Mouse (Mus musculus) CH12.LX (cell line): ENCODE measurements at regions not wholly inside any gene's neighbourhood (a gene's known extent, or its start where the extent isn't known, plus 50 kb on each side); places are given as distances from the start of the nearest gene placed in this dataset.

Experiments
- DNase-seq: peaks from one replicate; pipeline ENCODE4 v3.0.0-alpha.2; 2013; ENCODE audit errors: extremely low read depth
- H3K27ac ChIP-seq: 2 replicates; pipeline ENCODE4 v1.5.1; 2012; ENCODE audit warnings: low read depth, mild to moderate bottlenecking, control low read depth, moderate library complexity; ENCODE audit not compliant: insufficient read depth
- H3K27me3 ChIP-seq: replicated peaks from 2 replicates; pipeline ENCODE3; 2012; ENCODE audit warnings: inconsistent platforms
- H3K36me3 ChIP-seq, 2 experiments: replicated peaks in 1 of 2; 2 replicates each; pipeline versions ENCODE3 to v1.6.1; 2012; ENCODE audit warnings: inconsistent platforms in 1 of 2, low read length in 1 of 2, mild to moderate bottlenecking in 1 of 2, mixed read lengths in 1 of 2, moderate library complexity in 1 of 2; ENCODE audit not compliant: control insufficient read depth in 1 of 2, insufficient read depth in 1 of 2
- H3K4me1 ChIP-seq, 2 experiments: 2 replicates each; pipeline ENCODE4 v1.6.1; 2012; ENCODE audit warnings: inconsistent platforms in 1 of 2, moderate library complexity in 1 of 2; ENCODE audit not compliant: insufficient read depth in 2 of 2, control insufficient read depth in 1 of 2
- H3K4me2 ChIP-seq: 2 replicates; pipeline ENCODE4 v1.6.1; 2012; ENCODE audit warnings: low read depth, mild to moderate bottlenecking, control low read depth; ENCODE audit not compliant: poor library complexity, insufficient read depth, severe bottlenecking
- H3K4me3 ChIP-seq, 3 experiments: fragments of 150-350 bp in 1 of 3; sonication (generic) in 1 of 3; replicated peaks in 1 of 3; 2 replicates each; pipeline versions ENCODE3 to v1.5.1; 2011 to 2012; ENCODE audit warnings: low read depth in 2 of 3, low read length in 2 of 3, mild to moderate bottlenecking in 2 of 3, moderate library complexity in 2 of 3, control low read depth in 1 of 3, improper control_type of control experiment in 1 of 3, inconsistent platforms in 1 of 3, mixed read lengths in 1 of 3; ENCODE audit not compliant: poor library complexity in 1 of 3
- H3K79me2 ChIP-seq: replicated peaks from 2 replicates; pipeline ENCODE4 v1.6.1; 2012; ENCODE audit warnings: mild to moderate bottlenecking, moderate library complexity; ENCODE audit not compliant: control insufficient read depth, poor library complexity, insufficient read depth, severe bottlenecking; ENCODE audit errors: extremely low read depth
- H3K9ac ChIP-seq: 2 replicates; pipeline ENCODE4 v1.6.1; 2012; ENCODE audit warnings: low read depth, mild to moderate bottlenecking, control low read depth, moderate library complexity; ENCODE audit not compliant: insufficient read depth
- H3K9me3 ChIP-seq: replicated peaks from 2 replicates; pipeline ENCODE3; 2012; ENCODE audit warnings: low read length, inconsistent platforms, mixed read lengths
- BHLHE40 ChIP-seq: IDR thresholded peaks from 2 replicates; pipeline ENCODE4 v1.6.1; 2011; ENCODE audit warnings: mild to moderate bottlenecking, low read depth, low read length, improper control_type of control experiment
- CHD1 ChIP-seq: IDR thresholded peaks from 2 replicates; pipeline ENCODE4 v1.6.1; 2012; ENCODE audit warnings: low read depth, low read length, improper control_type of control experiment, inconsistent platforms
- CHD2 ChIP-seq: IDR thresholded peaks from 2 replicates; pipeline ENCODE4 v1.6.1; 2011; ENCODE audit warnings: low read length, improper control_type of control experiment
- E2F4 ChIP-seq: IDR thresholded peaks from 2 replicates; pipeline ENCODE4 v1.6.1; 2011; ENCODE audit warnings: low read depth, low read length, improper control_type of control experiment; ENCODE audit not compliant: insufficient replicate concordance
- ELF1 ChIP-seq: IDR thresholded peaks from 2 replicates; pipeline ENCODE4 v1.6.1; 2014; ENCODE audit warnings: low read depth, mild to moderate bottlenecking, inconsistent platforms, low read length, improper control_type of control experiment
- ETS1 ChIP-seq: conservative IDR thresholded peaks from 2 replicates; pipeline ENCODE4 v1.6.1; 2012; ENCODE audit warnings: low read depth, mild to moderate bottlenecking, inconsistent platforms, low read length, improper control_type of control experiment, moderate library complexity
- GABPA ChIP-seq: IDR thresholded peaks from 2 replicates; pipeline ENCODE4 v1.6.1; 2012; ENCODE audit warnings: low read depth, low read length, improper control_type of control experiment, inconsistent platforms; ENCODE audit not compliant: insufficient replicate concordance
- HCFC1 ChIP-seq: IDR thresholded peaks from 2 replicates; pipeline ENCODE4 v1.6.1; 2012; ENCODE audit warnings: low read depth, mild to moderate bottlenecking, inconsistent platforms, low read length, improper control_type of control experiment
- IRF4 ChIP-seq: IDR thresholded peaks from 2 replicates; pipeline ENCODE4 v1.6.1; 2014; ENCODE audit warnings: low read depth, mild to moderate bottlenecking, inconsistent platforms, low read length, improper control_type of control experiment
- JUN ChIP-seq: IDR thresholded peaks from 2 replicates; pipeline ENCODE4 v1.6.1; 2011; ENCODE audit warnings: low read depth, mild to moderate bottlenecking, low read length, improper control_type of control experiment, moderate library complexity; ENCODE audit not compliant: insufficient read depth
- JUND ChIP-seq: conservative IDR thresholded peaks from 2 replicates; pipeline ENCODE4 v1.6.1; 2011; ENCODE audit warnings: low read depth, low read length, improper control_type of control experiment
- KAT2A ChIP-seq: IDR thresholded peaks from 2 replicates; pipeline ENCODE4 v1.6.1; 2012; ENCODE audit warnings: low read length, improper control_type of control experiment, inconsistent platforms; ENCODE audit not compliant: insufficient replicate concordance
- MAFK ChIP-seq: IDR thresholded peaks from 2 replicates; pipeline ENCODE4 v1.6.1; 2011; ENCODE audit warnings: low read length, improper control_type of control experiment; ENCODE audit not compliant: insufficient replicate concordance
- MAX ChIP-seq: IDR thresholded peaks from 2 replicates; pipeline ENCODE4 v1.6.1; 2011; ENCODE audit warnings: low read length, improper control_type of control experiment
- MAZ ChIP-seq: IDR thresholded peaks from 2 replicates; pipeline ENCODE4 v1.6.1; 2012; ENCODE audit warnings: low read depth, mild to moderate bottlenecking, inconsistent platforms, low read length, improper control_type of control experiment, moderate library complexity
- MXI1 ChIP-seq: IDR thresholded peaks from 2 replicates; pipeline ENCODE4 v1.6.1; 2011; ENCODE audit warnings: mild to moderate bottlenecking, low read depth, low read length, improper control_type of control experiment
- MYC ChIP-seq: IDR thresholded peaks from 2 replicates; pipeline ENCODE4 v1.6.1; 2011; ENCODE audit warnings: low read depth, mild to moderate bottlenecking, improper control_type of control experiment, low read length
- NELFE ChIP-seq: IDR thresholded peaks from 2 replicates; pipeline ENCODE4 v1.6.1; 2011; ENCODE audit warnings: low read depth, low read length, improper control_type of control experiment
- NRF1 ChIP-seq: IDR thresholded peaks from 2 replicates; pipeline ENCODE4 v1.6.1; 2014; ENCODE audit warnings: low read depth, mild to moderate bottlenecking, inconsistent platforms, low read length, improper control_type of control experiment, moderate library complexity
- POLR2AphosphoS2 ChIP-seq: IDR thresholded peaks from 2 replicates; pipeline ENCODE4 v1.6.1; 2011; ENCODE audit warnings: low read depth, low read length, improper control_type of control experiment
- RCOR1 ChIP-seq: conservative IDR thresholded peaks from 2 replicates; pipeline ENCODE4 v1.6.1; 2012; ENCODE audit warnings: low read depth, mild to moderate bottlenecking, inconsistent platforms, low read length, improper control_type of control experiment
- SIN3A ChIP-seq: IDR thresholded peaks from 2 replicates; pipeline ENCODE4 v1.6.1; 2012; ENCODE audit warnings: low read length, improper control_type of control experiment, inconsistent platforms
- SMC3 ChIP-seq: IDR thresholded peaks from 2 replicates; pipeline ENCODE4 v1.6.1; 2011; ENCODE audit warnings: low read depth, low read length, improper control_type of control experiment
- TCF12 ChIP-seq: IDR thresholded peaks from 2 replicates; pipeline ENCODE4 v1.6.1; 2014; ENCODE audit warnings: low read depth, mild to moderate bottlenecking, inconsistent platforms, low read length, improper control_type of control experiment
- USF1 ChIP-seq: IDR thresholded peaks from 2 replicates; pipeline ENCODE4 v1.6.1; 2014; ENCODE audit warnings: low read depth, mild to moderate bottlenecking, inconsistent platforms, low read length, improper control_type of control experiment
- USF2 ChIP-seq: conservative IDR thresholded peaks from 2 replicates; pipeline ENCODE4 v1.6.1; 2011; ENCODE audit warnings: low read depth, low read length, improper control_type of control experiment
- ZC3H11A ChIP-seq: IDR thresholded peaks from 2 replicates; pipeline ENCODE4 v1.6.1; 2012; ENCODE audit warnings: low read depth, mild to moderate bottlenecking, inconsistent platforms, low read length, improper control_type of control experiment
- ZKSCAN1 ChIP-seq: IDR thresholded peaks from 2 replicates; pipeline ENCODE4 v1.6.1; 2012; ENCODE audit warnings: low read depth, inconsistent platforms, low read length, improper control_type of control experiment, borderline replicate concordance
- ZMIZ1 ChIP-seq: IDR thresholded peaks from 2 replicates; pipeline ENCODE4 v1.6.1; 2012; ENCODE audit warnings: low read depth, mild to moderate bottlenecking, inconsistent platforms, low read length, improper control_type of control experiment
- ZNF384 ChIP-seq: IDR thresholded peaks from 2 replicates; pipeline ENCODE4 v1.6.1; 2012; ENCODE audit warnings: low read depth, low read length, improper control_type of control experiment, inconsistent platforms
- dilution Hi-C: fragments of 300-500 bp; cut with MboI; formaldehyde crosslinking; loops from 2 replicates; pipeline ENCODE4 v1.14.3; 2020; ENCODE audit warnings: low sequenced_read_pairs; ENCODE audit not compliant: extremely low pct_unique_long_range_greater_than_20kb, extremely low pct_ligation_motif_present
- in situ Hi-C: fragments of 300-500 bp; cut with MboI; formaldehyde crosslinking; loops from 3 replicates; pipeline ENCODE4 v1.14.3; 2019; ENCODE audit warnings: low sequenced_read_pairs, low pct_ligation_motif_present, low pct_unique_long_range_greater_than_20kb, mixed read lengths

GRCm38 (mm10) chr14:80176464-80176863 is 192.6 kb downstream of the Olfm4 start:
- no peak overlapping the region for H3K27ac ChIP-seq
- TF ChIP-seq TCF12 (no peak), ZMIZ1 (no peak), MXI1 (no peak), E2F4 (no peak), SIN3A (no peak), MYC (no peak), ZKSCAN1 (no peak), JUND (no peak), USF1 (no peak), USF2 (no peak), MAZ (no peak), BHLHE40 (no peak), POLR2AphosphoS2 (no peak), JUN (no peak), ZC3H11A (no peak), NELFE (no peak), MAFK (no peak), RCOR1 (no peak)
- no peaks in the 10 kb centered on the region for H3K36me3 ChIP-seq
- no peaks in the 10 kb centered on the region for H3K4me1 ChIP-seq
- no peak overlapping the region for H3K4me2 ChIP-seq
- dilution Hi-C loops, result no loop called here
- no peak overlapping the region for H3K9ac ChIP-seq
- in situ Hi-C loops, result no loop called here
- H3K4me3 ChIP-seq, result no peak overlapping the region
- H3K9me3 ChIP-seq, result peaks cover 2% of the 10 kb centered on the region
- DNase-seq, result no peak
- H3K79me2 ChIP-seq, result no peaks in the 10 kb centered on the region
- H3K27me3 ChIP-seq, result peaks cover under 1% of the 10 kb centered on the region

GRCm38 (mm10) chr14:80195041-80195440 is 211.2 kb downstream of the Olfm4 start:
- Histone ChIP-seq H3K79me2 (no peaks in the 10 kb centered on the region), H3K4me2 (no peak overlapping the region), H3K27ac (no peak overlapping the region), H3K36me3 (no peaks in the 10 kb centered on the region), H3K4me3 (no peak overlapping the region), H3K9ac (no peak overlapping the region), H3K27me3 (peaks cover 2% of the 10 kb centered on the region), H3K4me1 (no peaks in the 10 kb centered on the region), H3K9me3 (no peaks in the 10 kb centered on the region)
- dilution Hi-C loops, result no loop called here
- no peak for TF ChIP-seq HCFC1
- no peak for TF ChIP-seq USF1
- TF ChIP-seq MXI1, result no peak
- TF ChIP-seq MAX, result no peak
- TF ChIP-seq NRF1, result no peak
- no peak for TF ChIP-seq ZNF384
- TF ChIP-seq ELF1, result no peak
- TF ChIP-seq SMC3, result no peak
- no peak for TF ChIP-seq ZMIZ1
- TF ChIP-seq IRF4, result no peak
- no peak for TF ChIP-seq MYC
- no peak for TF ChIP-seq KAT2A
- no peak for TF ChIP-seq CHD1
- TF ChIP-seq USF2, result no peak
- TF ChIP-seq CHD2, result no peak
- no peak for TF ChIP-seq GABPA
- TF ChIP-seq ETS1, result no peak
- no peak for TF ChIP-seq SIN3A
- DNase-seq, result no peak
- in situ Hi-C loops, result no loop called here
